Mouse (Mus musculus): ENCODE data around the gene Fndc4.

The Fndc4 gene

GRCm38 (mm10) chr5:31295606-31296141 is at the start of gene Fndc4:
Fndc4 (minus strand) TSS chr5:31296080.
- peak; percentile 34 to 64 for DNase-seq (ENCODE audit: low spot score in 2 of 2)

GRCm38 (mm10) chr5:31328255-31328654 is 32.4 kb upstream of the Fndc4 start:
- peak in 1 of 2 experiments; percentile 47 for DNase-seq (ENCODE audit: low spot score in 2 of 2)

- no peak for DNase-seq (ENCODE audit: low spot score in 2 of 2)
Measured at GRCm38 (mm10) chr5:31326850-31327249, 31.0 kb upstream of the Fndc4 start.

GRCm38 (mm10) chr5:31324085-31324484 is 28.2 kb upstream of the Fndc4 start:
- no peak for DNase-seq (ENCODE audit: low spot score in 2 of 2)

- DNase-seq (ENCODE audit: low spot score in 2 of 2), result no peak
Measured at GRCm38 (mm10) chr5:31322776-31323175, 26.9 kb upstream of the Fndc4 start.

GRCm38 (mm10) chr5:31312806-31313205 is 16.9 kb upstream of the Fndc4 start:
- DNase-seq (ENCODE audit: low spot score in 2 of 2), result no peak

GRCm38 (mm10) chr5:31303093-31303492 is 7.2 kb upstream of the Fndc4 start:
- no peak for DNase-seq (ENCODE audit: low spot score in 2 of 2)

GRCm38 (mm10) chr5:31301866-31302265 is 6.0 kb upstream of the Fndc4 start:
- DNase-seq (ENCODE audit: low spot score in 2 of 2), result no peak

- DNase-seq (ENCODE audit: low spot score in 2 of 2), result no peak
Measured at GRCm38 (mm10) chr5:31298486-31298885, 2.6 kb upstream of the Fndc4 start.

- no peak for DNase-seq (ENCODE audit: low spot score in 2 of 2)
Measured at GRCm38 (mm10) chr5:31297981-31298380, 2.1 kb upstream of the Fndc4 start.

- DNase-seq (ENCODE audit: low spot score in 2 of 2), result no peak
Measured at GRCm38 (mm10) chr5:31297047-31297757, 1.3 kb upstream of the Fndc4 start, which contains the start of gene Gckr. Gckr (plus strand) TSS chr5:31297443.

- DNase-seq (ENCODE audit: low spot score in 2 of 2), result no peak
Measured at GRCm38 (mm10) chr5:31294964-31295605, 795 bp downstream of the Fndc4 start.

- no peak for DNase-seq (ENCODE audit: low spot score in 2 of 2)
Measured at GRCm38 (mm10) chr5:31291361-31291688, 4.6 kb downstream of the Fndc4 start.

- DNase-seq (ENCODE audit: low spot score in 2 of 2), result peak; percentile 89 to 94
Measured at GRCm38 (mm10) chr5:31290521-31291360, 5.1 kb downstream of the Fndc4 start, which contains the start of gene Ift172. Ift172 (minus strand) TSS chr5:31291116.

GRCm38 (mm10) chr5:31289626-31290230 is 6.2 kb downstream of the Fndc4 start:
- no peak for DNase-seq (ENCODE audit: low spot score in 2 of 2)

- DNase-seq (ENCODE audit: low spot score in 2 of 2), result no peak
Measured at GRCm38 (mm10) chr5:31288655-31289054, 7.2 kb downstream of the Fndc4 start.

GRCm38 (mm10) chr5:31288225-31288624 is 7.7 kb downstream of the Fndc4 start:
- no peak for DNase-seq (ENCODE audit: low spot score in 2 of 2)

- no peak for DNase-seq (ENCODE audit: low spot score in 2 of 2)
Measured at GRCm38 (mm10) chr5:31279245-31279988, 16.5 kb downstream of the Fndc4 start.

GRCm38 (mm10) chr5:31273018-31273417 is 22.9 kb downstream of the Fndc4 start:
- no peak for DNase-seq (ENCODE audit: low spot score in 2 of 2)

- DNase-seq (ENCODE audit: low spot score in 2 of 2), result no peak
Measured at GRCm38 (mm10) chr5:31267686-31268085, 28.2 kb downstream of the Fndc4 start.

GRCm38 (mm10) chr5:31266101-31266500 is 29.8 kb downstream of the Fndc4 start:
- no peak for DNase-seq (ENCODE audit: low spot score in 2 of 2)
